Mouse (Mus musculus): ENCODE measurements around the gene Mki67. TPM values are rescaled to one million over a fixed set of nuclear protein-coding genes. Genes with fewer than 3 reads are reported as not detected.
"Not testable (repeated sequence)": the region's sequence is repeated elsewhere in the genome, so short reads cannot be mapped to it uniquely, and the experiment has no call there.

Gene Mki67
- polyA plus RNA-seq, 1 experiment, result 0.73 TPM

DNA sequence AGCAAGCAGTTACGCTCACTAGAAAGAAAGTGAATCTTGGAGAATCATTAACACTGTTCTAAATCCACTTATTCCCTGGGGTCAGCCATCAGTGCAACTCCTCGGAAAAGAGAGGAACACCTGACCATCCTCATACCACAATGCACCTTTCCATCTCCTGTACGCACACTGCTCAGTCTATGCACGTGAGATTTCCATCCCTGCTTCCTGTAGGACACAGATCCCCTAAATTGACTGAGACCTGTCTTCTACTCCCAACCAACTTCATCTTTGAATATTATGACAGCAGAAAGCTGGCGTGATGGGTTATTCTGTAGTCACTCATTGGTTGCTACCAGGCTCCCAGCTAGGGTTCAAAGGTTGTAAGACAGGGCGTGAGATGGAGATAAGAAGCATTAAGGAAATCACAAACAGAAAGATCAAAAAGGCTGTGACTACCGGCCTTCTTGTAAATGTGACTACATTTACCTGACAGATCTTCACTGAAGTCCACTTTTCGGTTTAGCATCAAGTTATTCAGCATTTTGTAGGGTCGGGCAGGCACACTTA is 12.5 kb downstream of the Mki67 start:
- TF ChIP-seq POLR2A (IDR thresholded peaks at IDR 0.05; ENCODE audit: borderline replicate concordance, extremely low read depth, low read depth, low read length) (no peak), CTCF (IDR thresholded peaks at IDR 0.05; ENCODE audit: insufficient read depth, low read length) (no peak)
- 88% methylated on average over 9 of the region's 9 CpGs for WGBS
- DNase-seq, result no peak
- H3K4me1 ChIP-seq (ENCODE audit: control insufficient read depth, insufficient read depth, low read length), result no peaks in the 10 kb centered on the region
- H3K4me3 ChIP-seq (replicated peaks; ENCODE audit: extremely low read depth, low read depth, low read length), result no peak overlapping the region

DNA sequence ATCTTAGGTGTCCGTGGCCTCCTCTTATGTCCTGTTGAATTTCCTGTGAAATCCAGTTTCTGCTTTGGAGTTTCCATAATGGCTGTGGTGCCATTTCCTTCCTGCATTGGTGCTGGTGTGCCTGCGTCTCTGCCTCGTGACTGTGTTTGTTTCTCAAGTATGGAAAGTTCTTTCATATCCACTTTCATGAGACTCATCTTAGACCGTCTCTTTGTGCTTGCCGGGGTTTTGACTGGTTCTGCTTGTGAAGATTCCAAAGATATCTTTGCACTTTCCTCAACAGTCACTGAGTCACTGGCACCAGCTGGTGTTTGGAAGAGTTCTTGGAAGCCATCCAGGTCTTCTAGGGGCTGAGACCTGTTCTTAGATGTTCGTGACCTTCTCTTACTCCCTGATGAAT is 16.8 kb downstream of the Mki67 start:
- H3K4me1 ChIP-seq (ENCODE audit: control insufficient read depth, insufficient read depth, low read length); H3K4me3 ChIP-seq (replicated peaks; ENCODE audit: extremely low read depth, low read depth, low read length); DNase-seq: not testable (repeated sequence)
- WGBS, result 24% methylated on average over 6 of the region's 6 CpGs

DNA sequence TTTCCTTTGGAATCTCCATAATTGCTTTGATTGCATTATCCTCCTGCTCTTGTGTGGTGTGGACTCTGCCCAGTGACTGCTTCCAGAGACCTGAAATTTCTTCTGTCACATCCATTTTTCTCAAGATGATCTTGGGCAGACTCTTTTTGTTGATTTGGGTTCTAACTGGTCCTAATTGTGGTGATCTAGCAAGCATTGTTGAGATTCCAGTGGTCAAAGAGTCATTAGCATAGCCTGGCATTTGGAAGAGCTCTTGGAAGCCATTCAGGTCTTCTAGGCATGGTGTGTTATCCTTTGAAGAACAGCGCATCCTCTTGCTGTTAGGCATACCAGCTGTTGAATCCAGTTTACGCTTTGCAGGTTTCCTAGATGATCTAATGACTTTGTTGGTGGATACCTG is 17.8 kb downstream of the Mki67 start:
- DNase-seq, result no peak
- Histone ChIP-seq H3K4me1 (ENCODE audit: control insufficient read depth, insufficient read depth, low read length) (no peaks in the 10 kb centered on the region), H3K4me3 (replicated peaks; ENCODE audit: extremely low read depth, low read depth, low read length) (no peak overlapping the region)
- 97% methylated on average over 2 of the region's 2 CpGs for WGBS
- TF ChIP-seq CTCF (IDR thresholded peaks at IDR 0.05; ENCODE audit: insufficient read depth, low read length) (no peak), POLR2A (IDR thresholded peaks at IDR 0.05; ENCODE audit: borderline replicate concordance, extremely low read depth, low read depth, low read length) (no peak)

DNA sequence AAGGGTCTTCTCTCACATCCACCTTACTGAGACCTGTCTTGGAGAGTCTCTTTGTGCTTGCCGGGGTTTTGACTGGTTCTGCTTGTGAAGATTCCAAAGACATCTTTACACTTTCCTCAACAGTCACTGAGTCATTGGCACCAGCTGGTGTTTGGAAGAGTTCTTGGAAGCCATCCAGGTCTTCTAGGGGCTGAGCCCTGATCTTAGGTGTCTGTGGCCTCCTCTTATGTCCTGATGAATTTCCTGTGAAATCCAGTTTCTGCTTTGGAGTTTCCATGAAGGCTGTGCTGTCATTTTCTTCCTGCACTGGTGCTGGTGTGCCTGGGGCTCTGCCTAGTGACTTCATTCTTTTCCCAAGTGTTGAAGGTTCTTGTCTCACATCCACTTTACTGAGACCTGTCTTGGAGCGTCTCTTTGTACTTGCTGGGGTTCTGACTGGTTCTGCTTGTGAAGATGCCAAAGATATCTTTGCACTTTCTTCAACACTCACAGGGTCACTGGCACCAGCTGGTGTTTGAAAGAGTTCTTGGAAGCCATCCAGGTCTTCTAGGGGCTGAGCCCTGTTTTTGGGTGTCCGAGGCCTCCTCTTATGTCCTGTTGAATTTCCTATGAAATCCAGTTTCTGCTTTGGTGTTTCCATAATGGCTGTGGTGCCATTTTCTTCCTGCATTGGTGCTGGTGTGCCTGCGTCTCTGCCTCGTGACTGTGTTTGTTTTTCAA is 19.0 kb downstream of the Mki67 start:
- WGBS, result 72% methylated on average over 5 of the region's 5 CpGs
- H3K4me3 ChIP-seq (replicated peaks; ENCODE audit: extremely low read depth, low read depth, low read length); DNase-seq: not testable (repeated sequence)

DNA sequence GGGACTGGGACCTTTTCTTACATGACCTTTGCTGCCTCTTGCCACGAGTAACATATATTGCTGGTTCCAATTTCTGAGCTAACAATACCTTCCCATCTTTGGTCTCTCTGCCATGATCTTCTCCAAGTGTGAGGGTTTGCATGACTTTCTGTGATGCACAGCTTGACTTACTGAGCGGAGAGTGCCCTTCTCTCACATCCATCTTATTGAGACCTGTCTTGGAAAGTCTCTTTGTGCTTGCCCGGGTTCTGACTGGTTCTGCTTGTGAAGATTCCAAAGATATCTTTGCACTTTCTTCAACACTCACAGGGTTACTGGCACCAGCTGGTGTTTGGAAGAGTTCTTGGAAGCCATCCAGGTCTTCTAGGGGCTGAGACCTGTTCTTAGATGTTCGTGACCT is 20.0 kb downstream of the Mki67 start:
- DNase-seq, result no peak
- no peak for TF ChIP-seq POLR2A (IDR thresholded peaks at IDR 0.05; ENCODE audit: borderline replicate concordance, extremely low read depth, low read depth, low read length)
- no peak for TF ChIP-seq CTCF (IDR thresholded peaks at IDR 0.05; ENCODE audit: insufficient read depth, low read length)
- Histone ChIP-seq H3K4me1 (ENCODE audit: control insufficient read depth, insufficient read depth, low read length) (no peaks in the 10 kb centered on the region), H3K4me3 (replicated peaks; ENCODE audit: extremely low read depth, low read depth, low read length) (no peak overlapping the region)
- WGBS, result 72% methylated on average over 4 of the region's 4 CpGs

More for the DNA sequence above, 19.0 kb downstream of the Mki67 start:
- H3K4me1 ChIP-seq (ENCODE audit: control insufficient read depth, insufficient read depth, low read length), result not testable (repeated sequence)

DNA sequence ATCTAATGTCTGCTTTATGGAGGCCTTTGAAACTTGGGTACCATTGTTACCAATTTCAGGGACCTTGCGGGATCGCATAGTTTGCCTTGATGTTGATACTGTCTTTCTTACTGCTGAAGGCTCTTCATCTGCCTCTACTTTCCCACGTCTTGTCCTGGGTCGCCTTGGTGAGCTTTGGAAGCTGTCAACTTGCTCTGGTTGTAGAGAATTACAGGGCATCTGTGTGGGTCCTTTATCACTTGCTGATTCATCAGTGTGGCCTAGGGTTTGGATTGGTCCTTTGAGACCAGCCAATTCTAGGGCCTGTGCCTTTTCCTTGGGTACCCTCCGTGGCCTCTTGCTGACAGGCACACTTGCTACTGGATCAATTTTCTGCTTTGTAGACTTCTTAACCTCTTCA is 21.4 kb downstream of the Mki67 start:
- no peak for TF ChIP-seq POLR2A (IDR thresholded peaks at IDR 0.05; ENCODE audit: borderline replicate concordance, extremely low read depth, low read depth, low read length)
- TF ChIP-seq CTCF (IDR thresholded peaks at IDR 0.05; ENCODE audit: insufficient read depth, low read length), result no peak
- H3K4me3 ChIP-seq (replicated peaks; ENCODE audit: extremely low read depth, low read depth, low read length), result no peak overlapping the region
- no peak for DNase-seq
- no peaks in the 10 kb centered on the region for H3K4me1 ChIP-seq (ENCODE audit: control insufficient read depth, insufficient read depth, low read length)
- 97% methylated on average over 5 of the region's 5 CpGs for WGBS

DNA sequence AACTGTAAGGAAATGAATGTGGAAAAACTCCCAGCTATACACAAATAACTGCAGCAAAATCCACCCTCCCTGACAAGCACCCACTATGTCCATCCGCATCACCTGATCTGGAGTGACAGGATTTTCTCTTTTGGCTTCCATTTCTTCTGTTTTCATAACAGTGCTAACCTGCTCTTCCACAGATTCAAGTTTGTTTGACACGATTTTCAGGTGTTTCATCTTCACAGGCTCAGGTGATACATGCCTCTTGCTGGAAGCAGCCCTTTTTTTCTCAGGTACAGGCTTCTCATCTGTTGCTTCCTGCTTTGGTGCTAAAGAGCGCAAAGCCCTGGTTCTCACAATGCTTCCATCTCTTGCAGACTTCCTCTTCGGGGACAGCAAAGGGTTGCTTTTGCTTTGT is 22.0 kb downstream of the Mki67 start:
- no peak for TF ChIP-seq POLR2A (IDR thresholded peaks at IDR 0.05; ENCODE audit: borderline replicate concordance, extremely low read depth, low read depth, low read length)
- no peak for TF ChIP-seq CTCF (IDR thresholded peaks at IDR 0.05; ENCODE audit: insufficient read depth, low read length)
- DNase-seq, result no peak
- Histone ChIP-seq H3K4me1 (ENCODE audit: control insufficient read depth, insufficient read depth, low read length) (no peaks in the 10 kb centered on the region), H3K4me3 (replicated peaks; ENCODE audit: extremely low read depth, low read depth, low read length) (no peak overlapping the region)
- 88% methylated on average over 4 of the region's 4 CpGs for WGBS

DNA sequence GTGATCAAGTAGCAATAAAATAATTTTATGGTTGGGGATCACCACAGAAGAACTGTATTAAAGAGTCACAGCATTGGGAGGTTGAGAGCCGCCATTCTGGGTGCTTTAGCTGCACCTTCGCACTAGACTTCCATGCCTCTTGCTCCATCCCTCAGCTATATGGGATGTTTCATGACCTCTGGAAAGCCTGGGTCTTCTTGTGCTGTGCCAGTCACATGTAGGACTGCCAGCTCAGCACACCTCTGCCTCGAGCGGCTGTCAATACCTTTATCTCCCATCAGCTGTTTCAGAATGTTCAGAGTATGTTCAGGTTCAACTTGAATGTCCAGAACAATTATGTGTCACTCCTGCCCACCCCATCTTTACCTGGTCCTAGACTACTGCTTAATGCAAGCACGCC is 24.2 kb downstream of the Mki67 start:
- DNase-seq, result no peak
- TF ChIP-seq POLR2A (IDR thresholded peaks at IDR 0.05; ENCODE audit: borderline replicate concordance, extremely low read depth, low read depth, low read length) (no peak), CTCF (IDR thresholded peaks at IDR 0.05; ENCODE audit: insufficient read depth, low read length) (no peak)
- no peaks in the 10 kb centered on the region for H3K4me1 ChIP-seq (ENCODE audit: control insufficient read depth, insufficient read depth, low read length)
- no peak overlapping the region for H3K4me3 ChIP-seq (replicated peaks; ENCODE audit: extremely low read depth, low read depth, low read length)
- WGBS, result 93% methylated on average over 5 of the region's 5 CpGs

DNA sequence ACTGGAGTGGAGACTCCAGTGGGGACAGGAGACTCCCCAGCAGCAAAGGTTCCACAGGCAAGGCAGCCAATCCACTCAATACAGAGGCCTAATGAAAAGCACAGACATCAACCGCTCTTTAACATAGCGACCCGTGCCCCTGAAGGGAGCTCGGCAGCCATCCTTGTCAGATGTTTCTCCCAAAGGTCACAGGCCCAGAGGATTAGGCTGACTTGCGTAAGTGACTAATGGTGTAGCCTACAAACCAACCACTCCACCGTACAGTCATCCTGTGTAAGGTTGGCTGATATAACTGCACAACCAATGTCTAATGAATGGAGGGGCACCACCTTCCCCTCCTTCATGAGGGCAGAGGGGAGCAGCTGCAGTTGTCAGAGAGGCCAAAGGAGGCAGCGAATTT is 26.8 kb downstream of the Mki67 start:
- DNase-seq, result no peak
- H3K4me3 ChIP-seq (replicated peaks; ENCODE audit: extremely low read depth, low read depth, low read length), result no peak overlapping the region
- no peaks in the 10 kb centered on the region for H3K4me1 ChIP-seq (ENCODE audit: control insufficient read depth, insufficient read depth, low read length)
- WGBS, result 94% methylated on average over 7 of the region's 7 CpGs
- no peak for TF ChIP-seq CTCF (IDR thresholded peaks at IDR 0.05; ENCODE audit: insufficient read depth, low read length)
- no peak for TF ChIP-seq POLR2A (IDR thresholded peaks at IDR 0.05; ENCODE audit: borderline replicate concordance, extremely low read depth, low read depth, low read length)

DNA sequence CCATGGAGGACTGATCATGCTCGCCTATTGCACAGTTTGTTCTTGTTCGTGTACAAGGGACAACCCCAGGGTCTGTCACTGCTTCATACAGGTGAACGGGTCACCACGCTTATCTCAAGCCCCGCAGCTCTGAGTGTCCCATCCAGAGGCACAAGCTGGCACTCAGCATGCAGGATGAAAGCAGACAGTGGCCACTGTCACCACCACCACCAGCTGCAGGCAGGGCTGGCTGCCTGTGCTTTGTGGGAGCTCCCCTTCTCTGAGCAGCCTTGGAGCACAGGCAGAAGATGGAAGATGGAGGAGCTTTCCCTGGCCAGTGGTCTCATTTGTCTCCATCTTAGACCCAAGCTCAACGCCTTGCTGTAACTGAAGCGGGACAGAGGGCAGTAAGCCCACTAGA is 31.2 kb downstream of the Mki67 start:
- no peak for DNase-seq
- H3K4me3 ChIP-seq (replicated peaks; ENCODE audit: extremely low read depth, low read depth, low read length), result no peak overlapping the region
- whole genome bisulfite sequencing, result 84% methylated on average over 7 of the region's 7 CpGs
- H3K4me1 ChIP-seq (ENCODE audit: control insufficient read depth, insufficient read depth, low read length), result no peaks in the 10 kb centered on the region
- no peak for TF ChIP-seq POLR2A (IDR thresholded peaks at IDR 0.05; ENCODE audit: borderline replicate concordance, extremely low read depth, low read depth, low read length)
- TF ChIP-seq CTCF (IDR thresholded peaks at IDR 0.05; ENCODE audit: insufficient read depth, low read length), result no peak

DNA sequence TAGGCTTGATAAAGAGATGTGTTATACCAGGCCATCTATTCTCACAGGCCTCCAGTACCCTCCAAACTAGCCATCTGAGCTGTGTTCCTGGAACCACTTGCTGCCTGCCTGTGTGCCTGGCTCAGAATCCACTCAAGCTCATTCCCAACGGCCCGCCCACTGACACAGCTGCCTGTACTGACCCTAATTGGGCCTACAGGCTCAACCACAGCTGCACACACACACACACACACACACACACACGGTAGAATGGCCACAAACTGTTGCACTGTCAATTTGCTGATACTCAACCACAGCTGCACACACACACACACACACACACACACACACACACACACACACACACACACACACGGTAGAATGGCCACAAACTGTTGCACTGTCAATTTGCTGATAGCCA is 32.1 kb downstream of the Mki67 start:
- not testable (repeated sequence) for H3K4me1 ChIP-seq (ENCODE audit: control insufficient read depth, insufficient read depth, low read length); DNase-seq; H3K4me3 ChIP-seq (replicated peaks; ENCODE audit: extremely low read depth, low read depth, low read length)
- 49% methylated on average over 4 of the region's 4 CpGs for WGBS

All from lung, adult 2 months (tissue).